Comparison of ENCODE assay signal across 8 mouse cellular contexts in genomic region chr10:111381689-111382088, GRCm38 (mm10).
DNase-seq lines count a peak whose midpoint lies in the region; ATAC-seq and TF ChIP-seq lines count a peak whose summit lies in the region.

No protein-coding gene starts in this region.

- in situ Hi-C loops in ES-E14 (cut with MboI; ENCODE audit: low sequenced_read_pairs in 2 of 2, unreplicated experiment in 2 of 2): no loop called here

- WGBS in forebrain, embryonic 14.5 days: 67% methylated on average over 15 of the region's 15 CpGs
- 26% methylated on average over 15 of the region's 15 CpGs for WGBS in olfactory bulb, adult 2 months

- TF ChIP-seq CTCF in layer of hippocampus, adult 2 months (conservative IDR thresholded peaks at IDR 0.05): no peak
- TF ChIP-seq CTCF in olfactory bulb, adult 2 months (IDR thresholded peaks at IDR 0.05; ENCODE audit: insufficient read depth, low read depth, low read length): no peak

- no peaks in the 10 kb centered on the region for H3K9me3 ChIP-seq in ES-E14 (ENCODE audit: control insufficient read depth, insufficient read depth, low read depth, low read length)
- no peaks in the 10 kb centered on the region for H3K9me3 ChIP-seq in forebrain, embryonic 14.5 days (replicated peaks; ENCODE audit: control insufficient read depth, low read length)

- peak; percentile 81 for ATAC-seq in forebrain, embryonic 14.5 days

- peaks cover 5 to 10% of the 10 kb centered on the region in 2 experiments for H3K4me1 ChIP-seq in ES-E14 (ENCODE audit: control insufficient read depth in 2 of 2, insufficient read depth in 2 of 2, low read length in 2 of 2, poor library complexity in 1 of 2)
- peaks cover 3% of the 10 kb centered on the region; the same call in 1 of the 2 replicates for H3K4me1 ChIP-seq in forebrain, embryonic 14.5 days (ENCODE audit: control insufficient read depth, insufficient read depth, low read length)
- peaks cover 20% of the 10 kb centered on the region for H3K4me1 ChIP-seq in olfactory bulb, adult 2 months (ENCODE audit: control insufficient read depth, insufficient read depth, low read length)

- no peak for TF ChIP-seq POLR2A in olfactory bulb, adult 2 months (IDR thresholded peaks at IDR 0.05; ENCODE audit: insufficient read depth, low read depth, low read length)

- DNase-seq in adrenal gland, postnatal 10 days: peak; percentile 16
- DNase-seq in adrenal gland, adult 2 months: no peak
- DNase-seq in ES-E14 (ENCODE audit: low read depth, low spot score) (no peak), adipocyte (ENCODE audit: low spot score) (no peak)
- peak; percentile 58 for DNase-seq in forebrain, embryonic 14.5 days (ENCODE audit: low spot score)
- peak; percentile 24 to 47 for DNase-seq in layer of hippocampus, adult 2 months (ENCODE audit: low spot score in 2 of 2)
- DNase-seq in spleen, adult 18-20 months: no peak

- peak overlapping the region; percentile 18; the same call in 1 of the 2 replicates for H3K4me2 ChIP-seq in forebrain, embryonic 14.5 days (ENCODE audit: low read length)

- 0 out of 2 replicates have a peak overlapping the region, but pooled peaks have one; percentile 45 for H3K9ac ChIP-seq in ES-E14 (ENCODE audit: insufficient read depth, low read depth, low read length, poor library complexity, severe bottlenecking)
- peak overlapping the region; percentile 21; the same call in 1 of the 2 replicates for H3K9ac ChIP-seq in forebrain, embryonic 14.5 days (ENCODE audit: low read length)

- no peaks in the 10 kb centered on the region for H3K36me3 ChIP-seq in ES-E14 (ENCODE audit: control insufficient read depth, insufficient read depth, low read length, poor library complexity, severe bottlenecking)
- no peaks in the 10 kb centered on the region for H3K36me3 ChIP-seq in forebrain, embryonic 14.5 days (ENCODE audit: control insufficient read depth, insufficient read depth, low read length)

- H3K27ac ChIP-seq in ES-E14 (ENCODE audit: insufficient read depth, low read depth, low read length, poor library complexity, severe bottlenecking): no peak overlapping the region
- no peak overlapping the region for H3K27ac ChIP-seq in forebrain, embryonic 14.5 days (ENCODE audit: low read depth, low read length)
- H3K27ac ChIP-seq in layer of hippocampus, adult 2 months: peak overlapping the region; percentile 72
- H3K27ac ChIP-seq in olfactory bulb, adult 2 months (ENCODE audit: insufficient read depth, low read depth, low read length): peak overlapping the region; percentile 87

- no peak overlapping the region; a peak in 1 of 4 replicates for H3K4me3 ChIP-seq in ES-E14 (ENCODE audit: insufficient read depth in 1 of 2, low read depth in 1 of 2, low read length in 2 of 2, poor library complexity in 1 of 2, severe bottlenecking in 1 of 2)
- H3K4me3 ChIP-seq in forebrain, embryonic 14.5 days (ENCODE audit: low read depth, low read length): no peak overlapping the region
- peak overlapping the region; percentile 26 for H3K4me3 ChIP-seq in layer of hippocampus, adult 2 months
- H3K4me3 ChIP-seq in olfactory bulb, adult 2 months (ENCODE audit: insufficient read depth, low read depth, low read length): no peak overlapping the region

- H3K27me3 ChIP-seq in forebrain, embryonic 14.5 days (replicated peaks; ENCODE audit: control insufficient read depth, insufficient read depth, low read length): no peaks in the 10 kb centered on the region

TF ChIP-seq in ES-E14, 5 proteins besides CTCF, POLR2A, EP300 and RAD21:
- TF ChIP-seq CHD2 (IDR thresholded peaks at IDR 0.05; ENCODE audit: low read depth, low read length): no peak
- no peak for TF ChIP-seq MAFK (IDR thresholded peaks at IDR 0.05; ENCODE audit: insufficient read depth, low read depth, low read length)
- TF ChIP-seq ZNF384 (IDR thresholded peaks at IDR 0.05; ENCODE audit: low read depth, low read length): no peak
- no peak for TF ChIP-seq HCFC1 (IDR thresholded peaks at IDR 0.05; ENCODE audit: borderline replicate concordance, insufficient read depth, low read length)
- no peak for TF ChIP-seq ZC3H11A (IDR thresholded peaks at IDR 0.05; ENCODE audit: borderline replicate concordance, low read depth, low read length)

Comparison
In these comparisons a context has a peak if more than half of its experiments do, and no peak if none do; other contexts are left out.
1. DNase-seq: peak in adrenal gland, postnatal 10 days (single experiment), forebrain, embryonic 14.5 days (single experiment) and layer of hippocampus, adult 2 months (2 of 2); none in adrenal gland, adult 2 months (single experiment), ES-E14 (single experiment), spleen, adult 18-20 months (0 of 2) and adipocyte (single experiment).
2. H3K27ac ChIP-seq: peak in layer of hippocampus, adult 2 months (single experiment) and olfactory bulb, adult 2 months (single experiment); none in ES-E14 (single experiment) and forebrain, embryonic 14.5 days (single experiment).